Mouse (Mus musculus) heart, adult 2 months (tissue): ENCODE data around the gene Tmtc3. TPM values are rescaled to one million over a fixed set of nuclear protein-coding genes. Genes with fewer than 3 reads are reported as not detected.
A peak's percentile ranks its signal among the peaks of the same experiment; 100 is the strongest.
"Not testable (repeated sequence)": the region's sequence is repeated elsewhere in the genome, so short reads cannot be mapped to it uniquely, and the experiment has no call there.

Experiments
- DNase-seq, 2 experiments: peaks; one replicate each; pipeline ENCODE4 v3.0.0; 2021
- H3K27ac ChIP-seq: fragments of 200-600 bp; 2 replicates; pipeline ENCODE4 v1.8.1; 2022
- H3K27me3 ChIP-seq: fragments of 200-500 bp; 2 replicates; pipeline ENCODE4 v1.6.1; 2012; ENCODE audit warnings: mild to moderate bottlenecking, low read length, inconsistent platforms, mixed read lengths; ENCODE audit not compliant: control insufficient read depth, insufficient read depth
- H3K36me3 ChIP-seq: fragments of 200-500 bp; 2 replicates; pipeline ENCODE4 v1.6.1; 2012; ENCODE audit warnings: low read length, inconsistent platforms; ENCODE audit not compliant: control insufficient read depth, insufficient read depth
- H3K4me1 ChIP-seq: fragments of 200-500 bp; 2 replicates; pipeline ENCODE4 v1.6.1; 2011; ENCODE audit warnings: low read length; ENCODE audit not compliant: control insufficient read depth, insufficient read depth
- H3K4me3 ChIP-seq: fragments of 200-600 bp; 2 replicates; pipeline ENCODE4 v1.8.1; 2022
- H3K79me2 ChIP-seq: fragments of 200-500 bp; replicated peaks from 2 replicates; pipeline ENCODE4 v1.6.1; 2012; ENCODE audit warnings: mild to moderate bottlenecking, inconsistent platforms, low read length, moderate library complexity, mixed read lengths; ENCODE audit not compliant: control insufficient read depth, insufficient read depth
- H3K9ac ChIP-seq: fragments of 200-500 bp; 2 replicates; pipeline ENCODE4 v1.6.1; 2012; ENCODE audit warnings: low read depth, mild to moderate bottlenecking, control low read depth, inconsistent platforms, low read length, mixed read lengths
- CTCF ChIP-seq: fragments of 200-600 bp; IDR thresholded peaks from 2 replicates; pipeline ENCODE4 v1.8.1; 2022; ENCODE audit warnings: antibody characterized with exemption, mild to moderate bottlenecking, moderate library complexity
- EP300 ChIP-seq: fragments of 200-500 bp; IDR thresholded peaks from 2 replicates; pipeline ENCODE4 v1.6.1; 2011; ENCODE audit warnings: low read depth, low read length, control low read depth; ENCODE audit not compliant: insufficient read depth
- POLR2A ChIP-seq: fragments of 200-500 bp; IDR thresholded peaks from 2 replicates; pipeline ENCODE4 v1.6.1; 2011; ENCODE audit warnings: mild to moderate bottlenecking, low read depth, low read length, control low read depth; ENCODE audit not compliant: insufficient read depth
- WGBS: fragments of 180-500 bp; shearing (Covaris S2); methylation state at CpG from one replicate; pipeline ENCODE4 v1.1.7; 2018; 5-methylcytosine and 5-hydroxymethylcytosine counted together
- intact Hi-C: fragments of 180-260 bp; cut with DNase I; formaldehyde crosslinking; loops from one replicate; pipeline ENCODE4 v1.15.1; 2025
- polyA plus RNA-seq: library from polyadenylated mRNA; depleted of rRNA; stranded (reverse); fragments of >200 nt; gene quantifications from 2 replicates; pipeline ENCODE4 v1.2.3, GENCODE M21; 2012; rRNA removed
- total RNA-seq, 2 experiments: library from RNA; stranded (reverse); gene quantifications; 2 replicates each; pipeline ENCODE4 v1.2.3; 2021

The Tmtc3 gene
- total and polyA plus RNA-seq, 3 experiments: 4.8 to 14.6 (median 14.0) TPM

- H3K36me3 ChIP-seq: no peaks in the 10 kb centered on the region
- no peaks in the 10 kb centered on the region for H3K79me2 ChIP-seq
- no peaks in the 10 kb centered on the region for H3K27me3 ChIP-seq
- no peak for DNase-seq
- no peak overlapping the region for H3K4me3 ChIP-seq
- TF ChIP-seq EP300 (no peak), POLR2A (no peak), CTCF (peak; percentile 57)
- H3K4me1 ChIP-seq: no peaks in the 10 kb centered on the region
- no peak overlapping the region for H3K9ac ChIP-seq
- H3K27ac ChIP-seq: no peak overlapping the region
- intact Hi-C loops: no loop called here
Observed at GRCm38 (mm10) chr10:100449394-100449793, 37.8 kb downstream of the Tmtc3 start.

GRCm38 (mm10) chr10:100427592-100427991 is 59.6 kb downstream of the Tmtc3 start:
- Histone ChIP-seq H3K4me3 (no peak overlapping the region), H3K4me1 (no peaks in the 10 kb centered on the region), H3K79me2 (no peaks in the 10 kb centered on the region), H3K36me3 (no peaks in the 10 kb centered on the region), H3K9ac (no peak overlapping the region), H3K27ac (no peak overlapping the region), H3K27me3 (no peaks in the 10 kb centered on the region)
- intact Hi-C loops: no loop called here
- no peak for TF ChIP-seq CTCF
- no peak for TF ChIP-seq POLR2A
- no peak for TF ChIP-seq EP300
- DNase-seq: peak in 1 of 2 experiments; percentile 10
- 45% methylated on average over 2 of the region's 2 CpGs for WGBS

- H3K27me3 ChIP-seq: no peaks in the 10 kb centered on the region
- no peak overlapping the region for H3K27ac ChIP-seq
- TF ChIP-seq POLR2A (no peak), EP300 (no peak), CTCF (no peak)
- intact Hi-C loops: no loop called here
- 64% methylated on average over 7 of the region's 7 CpGs for WGBS
- H3K36me3 ChIP-seq: no peaks in the 10 kb centered on the region
- H3K4me1 ChIP-seq: no peaks in the 10 kb centered on the region
- H3K9ac ChIP-seq: no peak overlapping the region
- H3K79me2 ChIP-seq: no peaks in the 10 kb centered on the region
- DNase-seq: no peak
- H3K4me3 ChIP-seq: no peak overlapping the region
Observed at GRCm38 (mm10) chr10:100415566-100415965, 71.6 kb downstream of the Tmtc3 start.

- DNase-seq, H3K79me2 ChIP-seq, H3K9ac ChIP-seq, H3K27me3 ChIP-seq, H3K4me1 ChIP-seq, H3K27ac ChIP-seq, intact Hi-C loops, H3K4me3 ChIP-seq, H3K36me3 ChIP-seq: not testable (repeated sequence)
- WGBS: 75% methylated on average over 6 of the region's 6 CpGs
Observed at GRCm38 (mm10) chr10:100402301-100402700, 84.8 kb downstream of the Tmtc3 start.

Other genes starting within 250 kb of the Tmtc3 start
- not detected for gene Gm4301, start 151.7 kb downstream of the Tmtc3 start, total RNA-seq
- gene Gm4301, start 151.7 kb downstream of the Tmtc3 start, polyA plus RNA-seq: not detected in 2 replicates
- gene Gm4302, start 146.5 kb downstream of the Tmtc3 start, total RNA-seq: not detected
- not detected in 2 replicates for gene Gm4302, start 146.5 kb downstream of the Tmtc3 start, polyA plus RNA-seq
- not detected for gene Gm4303, start 141.4 kb downstream of the Tmtc3 start, total RNA-seq
- gene Gm4303, start 141.4 kb downstream of the Tmtc3 start, polyA plus RNA-seq: not detected in 2 replicates
- not detected for gene Gm4305, start 136.3 kb downstream of the Tmtc3 start, total RNA-seq
- gene Gm4305, start 136.3 kb downstream of the Tmtc3 start, polyA plus RNA-seq: not detected in 2 replicates
- not detected for gene Gm4307, start 126.0 kb downstream of the Tmtc3 start, total RNA-seq
- not detected in 2 replicates for gene Gm4307, start 126.0 kb downstream of the Tmtc3 start, polyA plus RNA-seq
- not detected for gene Gm4312, start 104.8 kb downstream of the Tmtc3 start, total RNA-seq
- gene Gm4312, start 104.8 kb downstream of the Tmtc3 start, polyA plus RNA-seq: not detected in 2 replicates
- 1 to 10 TPM; 4.1 to 4.6 TPM for gene Cep290, start 208 bp upstream of the Tmtc3 start, total RNA-seq
- gene Cep290, start 208 bp upstream of the Tmtc3 start, polyA plus RNA-seq: 0.21 and 0.73 TPM in 2 replicates
- 1 to 10 TPM; 5.2 to 5.3 TPM for gene 4930430F08Rik, start 103.1 kb upstream of the Tmtc3 start, total RNA-seq
- 5.3 and 7.0 TPM in 2 replicates for gene 4930430F08Rik, start 103.1 kb upstream of the Tmtc3 start, polyA plus RNA-seq
- gene 1700017N19Rik, start 103.1 kb upstream of the Tmtc3 start, total RNA-seq: not detected
- not detected in 2 replicates for gene 1700017N19Rik, start 103.1 kb upstream of the Tmtc3 start, polyA plus RNA-seq